Mouse (Mus musculus) liver, postnatal 0 days (tissue): Measurements from ENCODE around the gene Cyp4f39. TPM values are rescaled to one million over a fixed set of nuclear protein-coding genes. Genes with fewer than 3 reads are reported as not detected.
"Not testable (repeated sequence)": the region's sequence is repeated elsewhere in the genome, so short reads cannot be mapped to it uniquely, and the experiment has no call there.

Source experiments
- ATAC-seq: fragments of 200-750 bp; cut with Nextera tagmentation; 2 replicates; pipeline ENCODE4 v1.8.0; 2017; ENCODE audit warnings: mild to moderate bottlenecking, moderate library complexity
- DNase-seq: peaks from one replicate; pipeline ENCODE4 v3.0.0-alpha.2; 2016
- H3K27ac ChIP-seq: fragments of 300-500 bp; sonication (generic); 2 replicates; pipeline ENCODE4 v1.5.1; 2014; ENCODE audit warnings: antibody characterized with exemption, moderate library complexity, mild to moderate bottlenecking, low read depth
- H3K27me3 ChIP-seq: fragments of 300-500 bp; sonication (generic); 2 replicates; pipeline ENCODE4 v1.6.1; 2014; ENCODE audit warnings: low read length, control low read depth, mixed read lengths; ENCODE audit not compliant: insufficient read depth
- H3K36me3 ChIP-seq: fragments of 300-500 bp; sonication (generic); replicated peaks from 2 replicates; pipeline ENCODE4 v1.6.1; 2014; ENCODE audit warnings: mild to moderate bottlenecking, control low read depth, low read length, moderate library complexity, mixed read lengths; ENCODE audit not compliant: insufficient read depth
- H3K4me1 ChIP-seq: fragments of 300-500 bp; sonication (generic); 2 replicates; pipeline ENCODE4 v1.6.1; 2014; ENCODE audit warnings: antibody characterized with exemption, mild to moderate bottlenecking, control low read depth; ENCODE audit not compliant: insufficient read depth
- H3K4me2 ChIP-seq: fragments of 300-500 bp; sonication (generic); 2 replicates; pipeline ENCODE4 v1.6.1; 2014; ENCODE audit warnings: low read depth, mild to moderate bottlenecking, low read length, moderate library complexity, mixed read lengths
- H3K4me3 ChIP-seq: fragments of 300-500 bp; sonication (generic); 2 replicates; pipeline ENCODE4 v1.5.1; 2014; ENCODE audit warnings: low read depth, low read length
- H3K9ac ChIP-seq: fragments of 300-500 bp; sonication (generic); replicated peaks from 2 replicates; pipeline ENCODE4 v1.6.1; 2014; ENCODE audit warnings: mild to moderate bottlenecking, moderate library complexity
- H3K9me3 ChIP-seq: fragments of 300-500 bp; sonication (generic); 2 replicates; pipeline ENCODE4 v1.6.1; 2016; ENCODE audit warnings: mild to moderate bottlenecking, control low read depth, low read length, mixed read lengths
- CTCF ChIP-seq: sonication (generic); IDR thresholded peaks from 2 replicates; pipeline ENCODE4 v1.5.1; 2016; ENCODE audit warnings: antibody characterized with exemption, low read depth
- EP300 ChIP-seq: IDR thresholded peaks from 2 replicates; pipeline ENCODE4 v1.6.1; 2016; ENCODE audit warnings: antibody characterized with exemption, low read depth, mild to moderate bottlenecking
- WGBS: fragments of 180-500 bp; shearing (Covaris S2); extraction: QIAGEN DNeasy Blood & Tissue Kit; methylation state at CpG from one replicate; pipeline ENCODE4 v1.1.7; 2014; ENCODE audit not compliant: insufficient replicate concordance; 5-methylcytosine and 5-hydroxymethylcytosine counted together
- polyA plus RNA-seq: library from polyadenylated mRNA; unstranded; fragments of >200 nt; fragmentation: Nextera tagmentation; extraction: Ambion mirVana; gene quantifications from 2 replicates; pipeline ENCODE4 v1.2.1, GENCODE M21; 2015

Cyp4f39 gene
- polyA plus RNA-seq, 1 experiment from 2014 or later = 0.32 TPM

- DNase-seq (peak; percentile 61), ATAC-seq (no peak)
- Histone ChIP-seq H3K4me3 (no peak overlapping the region), H3K4me1 (peaks cover 6% of the 10 kb centered on the region; the same call in 1 of the 2 replicates), H3K9ac (no peak overlapping the region), H3K27me3 (0 out of 2 replicates have a peak, but pooled peaks cover 4% of the 10 kb centered on the region), H3K36me3 (no peaks in the 10 kb centered on the region), H3K27ac (no peak overlapping the region), H3K9me3 (no peaks in the 10 kb centered on the region), H3K4me2 (no peak overlapping the region)
- WGBS = 66% methylated on average over 1 of the region's 1 CpGs
- no peak for TF ChIP-seq EP300
- peak; percentile 80 for TF ChIP-seq CTCF
Measured at GRCm38 (mm10) chr17:32494601-32495000, 42.1 kb downstream of the Cyp4f39 start.

- H3K4me3 ChIP-seq, H3K4me1 ChIP-seq, H3K9me3 ChIP-seq, H3K9ac ChIP-seq, H3K27ac ChIP-seq, H3K4me2 ChIP-seq, H3K36me3 ChIP-seq, ATAC-seq, DNase-seq, H3K27me3 ChIP-seq: not testable (repeated sequence)
- 66% methylated on average over 4 of the region's 4 CpGs for WGBS
Measured at GRCm38 (mm10) chr17:32500511-32500910, 48.0 kb downstream of the Cyp4f39 start.

- Histone ChIP-seq H3K36me3 (no peaks in the 10 kb centered on the region), H3K27me3 (no peaks in the 10 kb centered on the region), H3K4me3 (no peak overlapping the region), H3K27ac (0 out of 2 replicates have a peak overlapping the region, but pooled peaks have one; percentile 52), H3K4me2 (no peak overlapping the region), H3K4me1 (peaks cover 6% of the 10 kb centered on the region; the same call in 1 of the 2 replicates), H3K9me3 (no peaks in the 10 kb centered on the region), H3K9ac (no peak overlapping the region)
- WGBS = 72% methylated on average over 3 of the region's 3 CpGs
- no peak for ATAC-seq
- TF ChIP-seq EP300 = no peak
- no peak for TF ChIP-seq CTCF
- no peak for DNase-seq
Measured at GRCm38 (mm10) chr17:32501051-32501450, 48.5 kb downstream of the Cyp4f39 start.

GRCm38 (mm10) chr17:32503111-32503510 is 50.6 kb downstream of the Cyp4f39 start:
- no peaks in the 10 kb centered on the region for H3K36me3 ChIP-seq
- H3K27me3 ChIP-seq = no peaks in the 10 kb centered on the region
- no peaks in the 10 kb centered on the region for H3K9me3 ChIP-seq
- H3K27ac ChIP-seq = peak overlapping the region; percentile 34
- H3K4me2 ChIP-seq = no peak overlapping the region
- DNase-seq = peak; percentile 22
- ATAC-seq = peak; percentile 50
- WGBS = 63% methylated on average over 2 of the region's 2 CpGs
- H3K4me1 ChIP-seq = peaks cover 6% of the 10 kb centered on the region
- TF ChIP-seq CTCF = no peak
- H3K9ac ChIP-seq = no peak overlapping the region
- no peak overlapping the region for H3K4me3 ChIP-seq

GRCm38 (mm10) chr17:32505851-32506728 is 53.6 kb downstream of the Cyp4f39 start, which contains the start of gene Cyp4f17:
Cyp4f17 (plus strand) TSS chr17:32506050.
- ATAC-seq (peak; percentile 85), DNase-seq (peak; percentile 78)
- Histone ChIP-seq H3K4me2 (peak within 1 kb of the TSS; percentile 84), H3K27me3 (no peaks in the 10 kb centered on the region), H3K4me1 (peaks cover 6% of the 10 kb centered on the region), H3K27ac (peak within 1 kb of the TSS; percentile 83), H3K9me3 (no peaks in the 10 kb centered on the region), H3K4me3 (peak within 1 kb of the TSS; percentile 54), H3K9ac (peak within 1 kb of the TSS; percentile 59), H3K36me3 (0 out of 2 replicates have a peak, but pooled peaks cover 2% of the 10 kb centered on the region)
- TF ChIP-seq CTCF (no peak), EP300 (no peak)
- WGBS = 5% methylated on average over 30 of the region's 30 CpGs

- peak; percentile 38 for ATAC-seq
- H3K9ac ChIP-seq = peak overlapping the region; percentile 59
- peak; percentile 18 for DNase-seq
- peak overlapping the region; percentile 83 for H3K27ac ChIP-seq
- 0 out of 2 replicates have a peak, but pooled peaks cover 2% of the 10 kb centered on the region for H3K36me3 ChIP-seq
- peak overlapping the region; percentile 54 for H3K4me3 ChIP-seq
- no peak for TF ChIP-seq CTCF
- TF ChIP-seq EP300 = no peak
- 60% methylated on average over 9 of the region's 9 CpGs for WGBS
- no peaks in the 10 kb centered on the region for H3K27me3 ChIP-seq
- peak overlapping the region; percentile 84 for H3K4me2 ChIP-seq
- no peaks in the 10 kb centered on the region for H3K9me3 ChIP-seq
- H3K4me1 ChIP-seq = peaks cover 6% of the 10 kb centered on the region
Measured at GRCm38 (mm10) chr17:32506729-32507245, 54.3 kb downstream of the Cyp4f39 start.
